Mouse (Mus musculus): ENCODE data around the gene Creg1. TPM values are rescaled to one million over a fixed set of nuclear protein-coding genes. Genes with fewer than 3 reads are reported as not detected.

Creg1 gene
- polyA plus RNA-seq, 1 experiment: not detected

DNA sequence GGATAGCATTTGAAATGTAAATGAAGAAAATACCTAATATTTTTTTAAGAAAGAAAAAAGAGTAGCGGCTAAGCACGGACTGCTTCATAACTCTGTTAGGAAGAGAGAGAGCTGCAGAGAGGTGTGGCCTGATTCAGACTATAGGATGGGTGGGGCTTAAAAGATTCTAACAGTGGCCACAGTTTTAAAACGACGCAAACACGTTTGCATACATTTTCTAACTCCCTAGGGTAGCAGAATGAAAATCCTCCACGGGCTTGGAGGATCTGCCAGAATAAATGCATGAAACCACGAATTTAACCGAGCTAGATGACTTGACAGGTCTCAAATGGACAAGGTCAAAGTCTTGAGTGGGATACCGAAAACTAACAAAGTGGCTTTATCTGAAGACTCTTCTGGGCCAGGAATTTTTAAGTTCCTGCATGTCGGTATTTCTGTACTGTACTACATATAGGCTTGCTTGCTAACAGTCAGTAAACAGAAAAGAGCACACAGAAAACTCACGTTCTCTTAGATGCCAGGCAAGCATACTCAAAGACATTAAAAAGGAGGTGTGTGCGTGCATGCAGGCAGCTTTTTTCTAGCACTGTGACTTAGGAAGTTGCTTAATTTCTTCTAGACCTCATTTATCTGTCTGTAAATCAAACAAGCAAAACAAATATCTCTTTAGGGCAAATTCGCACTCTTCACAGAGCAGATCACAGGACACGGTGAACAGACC lies 472 bp upstream of the Creg1 start:
- WGBS: 23% methylated on average over 14 of the region's 14 CpGs
- TF ChIP-seq CTCF (IDR thresholded peaks at IDR 0.05; ENCODE audit: insufficient read depth, low read depth, low read length) (no peak), POLR2A (IDR thresholded peaks at IDR 0.05; ENCODE audit: insufficient read depth, low read depth, low read length) (no peak)
- Histone ChIP-seq H3K27ac (ENCODE audit: insufficient read depth, low read depth, low read length) (no peak overlapping the region), H3K4me1 (ENCODE audit: control insufficient read depth, insufficient read depth, low read length) (peaks cover 6% of the 10 kb centered on the region; the same call in 1 of the 2 replicates), H3K4me3 (ENCODE audit: insufficient read depth, low read depth, low read length) (no peak overlapping the region)

GRCm38 (mm10) chr1:165764571-165764970 lies 1.0 kb downstream of the Creg1 start:
- no peak for TF ChIP-seq CTCF (IDR thresholded peaks at IDR 0.05; ENCODE audit: insufficient read depth, low read depth, low read length)
- TF ChIP-seq POLR2A (IDR thresholded peaks at IDR 0.05; ENCODE audit: insufficient read depth, low read depth, low read length): no peak
- WGBS: 63% methylated on average over 9 of the region's 9 CpGs
- peaks cover 6% of the 10 kb centered on the region; the same call in 1 of the 2 replicates for H3K4me1 ChIP-seq (ENCODE audit: control insufficient read depth, insufficient read depth, low read length)

DNA sequence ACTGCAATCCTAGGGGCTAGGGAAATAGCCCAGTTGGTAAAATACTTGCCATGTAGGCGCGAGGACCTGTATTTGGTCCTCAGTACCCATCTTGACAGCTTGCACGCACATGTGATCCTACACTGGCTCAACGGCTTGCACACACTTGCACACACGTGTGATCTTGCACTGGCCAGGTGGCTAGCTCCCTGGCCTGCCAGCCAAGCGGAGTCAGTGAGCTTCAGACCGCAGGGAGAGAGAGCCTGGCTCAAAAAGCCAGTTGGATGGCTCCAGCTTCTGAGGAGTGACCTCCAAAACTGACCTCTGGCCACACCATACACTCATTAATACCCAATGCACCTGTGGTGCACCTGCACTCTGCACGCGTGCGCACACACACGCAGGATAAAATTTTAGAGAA lies 1.5 kb downstream of the Creg1 start:
- 90% methylated on average over 11 of the region's 11 CpGs for WGBS
- TF ChIP-seq CTCF (IDR thresholded peaks at IDR 0.05; ENCODE audit: insufficient read depth, low read depth, low read length) (no peak), POLR2A (IDR thresholded peaks at IDR 0.05; ENCODE audit: insufficient read depth, low read depth, low read length) (no peak)
- Histone ChIP-seq H3K4me1 (ENCODE audit: control insufficient read depth, insufficient read depth, low read length) (peaks cover 6% of the 10 kb centered on the region; the same call in 1 of the 2 replicates), H3K4me3 (ENCODE audit: insufficient read depth, low read depth, low read length) (no peak overlapping the region), H3K27ac (ENCODE audit: insufficient read depth, low read depth, low read length) (no peak overlapping the region)

More at GRCm38 (mm10) chr1:165764571-165764970, 1.0 kb downstream of the Creg1 start:
- H3K27ac ChIP-seq (ENCODE audit: insufficient read depth, low read depth, low read length): no peak overlapping the region
- H3K4me3 ChIP-seq (ENCODE audit: insufficient read depth, low read depth, low read length): peak overlapping the region; percentile 69; the same call in 1 of the 2 replicates

- WGBS: 88% methylated on average over 17 of the region's 17 CpGs
- Histone ChIP-seq H3K27ac (ENCODE audit: insufficient read depth, low read depth, low read length) (no peak overlapping the region), H3K4me1 (ENCODE audit: control insufficient read depth, insufficient read depth, low read length) (peaks cover 6% of the 10 kb centered on the region; the same call in 1 of the 2 replicates), H3K4me3 (ENCODE audit: insufficient read depth, low read depth, low read length) (no peak overlapping the region)
- TF ChIP-seq CTCF (IDR thresholded peaks at IDR 0.05; ENCODE audit: insufficient read depth, low read depth, low read length) (no peak), POLR2A (IDR thresholded peaks at IDR 0.05; ENCODE audit: insufficient read depth, low read depth, low read length) (no peak)
Observed at GRCm38 (mm10) chr1:165765651-165766294, 2.2 kb downstream of the Creg1 start.

GRCm38 (mm10) chr1:165766295-165766890 lies 2.8 kb downstream of the Creg1 start:
- H3K4me3 ChIP-seq (ENCODE audit: insufficient read depth, low read depth, low read length): no peak overlapping the region
- TF ChIP-seq CTCF (IDR thresholded peaks at IDR 0.05; ENCODE audit: insufficient read depth, low read depth, low read length): no peak
- TF ChIP-seq POLR2A (IDR thresholded peaks at IDR 0.05; ENCODE audit: insufficient read depth, low read depth, low read length): no peak
- 92% methylated on average over 7 of the region's 7 CpGs for WGBS
- peaks cover 6% of the 10 kb centered on the region for H3K4me1 ChIP-seq (ENCODE audit: control insufficient read depth, insufficient read depth, low read length)
- no peak overlapping the region for H3K27ac ChIP-seq (ENCODE audit: insufficient read depth, low read depth, low read length)

DNA sequence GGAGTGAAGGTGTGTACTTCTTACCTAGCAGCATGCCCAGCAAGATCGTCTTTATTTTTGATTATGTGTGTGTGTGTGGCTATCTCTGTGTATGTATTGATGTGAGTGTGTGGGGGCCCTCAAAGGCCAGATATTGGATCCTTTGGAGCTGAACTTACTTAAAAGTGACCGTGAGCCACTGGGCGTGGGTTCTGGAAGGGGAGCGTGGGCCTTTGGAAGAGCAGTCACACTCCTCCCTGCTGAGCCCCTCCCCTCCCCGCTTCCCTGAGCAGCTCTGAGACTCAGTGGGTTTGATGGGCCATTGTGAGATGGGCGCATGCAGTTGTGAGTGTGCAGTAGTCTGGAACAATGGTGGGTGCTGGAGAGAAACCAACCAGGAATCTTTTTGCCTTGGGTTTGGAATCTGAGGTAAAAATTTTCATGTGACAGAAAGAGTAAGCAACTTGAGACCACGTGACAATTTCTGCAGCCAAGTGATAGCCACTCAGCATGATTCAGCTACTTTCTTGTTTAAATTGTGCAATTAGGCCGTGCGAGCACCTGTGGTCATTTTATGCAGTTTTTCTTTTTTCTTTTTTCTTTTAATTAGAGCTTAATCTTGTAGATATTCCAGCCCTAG lies 5.5 kb downstream of the Creg1 start:
- 87% methylated on average over 9 of the region's 9 CpGs for WGBS
- no peak overlapping the region for H3K4me3 ChIP-seq (ENCODE audit: insufficient read depth, low read depth, low read length)
- TF ChIP-seq CTCF (IDR thresholded peaks at IDR 0.05; ENCODE audit: insufficient read depth, low read depth, low read length): no peak
- TF ChIP-seq POLR2A (IDR thresholded peaks at IDR 0.05; ENCODE audit: insufficient read depth, low read depth, low read length): no peak
- peaks cover 6% of the 10 kb centered on the region for H3K4me1 ChIP-seq (ENCODE audit: control insufficient read depth, insufficient read depth, low read length)
- no peak overlapping the region for H3K27ac ChIP-seq (ENCODE audit: insufficient read depth, low read depth, low read length)

DNA sequence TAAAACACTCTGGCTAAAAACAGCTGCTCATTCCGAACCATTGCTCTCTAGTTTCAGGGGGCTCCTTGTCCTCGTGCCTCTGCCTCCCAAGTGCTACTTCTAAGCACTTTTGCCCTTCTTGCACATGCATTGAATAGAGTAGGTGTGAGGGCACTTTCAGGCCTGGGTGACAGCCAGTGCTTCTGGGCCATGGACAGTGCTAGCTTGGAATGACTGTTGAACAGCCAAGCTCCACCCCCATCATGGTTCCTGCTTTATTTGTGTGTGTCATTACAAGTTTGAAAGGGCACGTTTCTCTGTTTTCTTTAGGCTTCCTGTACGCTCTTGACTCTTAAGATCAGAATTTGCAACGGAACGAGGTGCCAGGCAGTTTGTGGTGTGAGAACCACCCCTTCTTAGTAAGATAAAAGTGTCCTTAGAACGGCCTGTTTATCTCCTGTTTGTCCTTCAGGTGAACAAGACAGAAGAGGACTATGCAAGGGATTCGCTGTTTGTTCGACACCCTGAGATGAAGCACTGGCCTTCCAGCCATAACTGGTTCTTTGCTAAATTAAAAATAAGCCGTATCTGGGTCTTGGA lies 6.7 kb downstream of the Creg1 start:
- 93% methylated on average over 10 of the region's 10 CpGs for WGBS
- Histone ChIP-seq H3K27ac (ENCODE audit: insufficient read depth, low read depth, low read length) (no peak overlapping the region), H3K4me1 (ENCODE audit: control insufficient read depth, insufficient read depth, low read length) (no peaks in the 10 kb centered on the region; the same call in 1 of the 2 replicates), H3K4me3 (ENCODE audit: insufficient read depth, low read depth, low read length) (no peak overlapping the region)
- TF ChIP-seq CTCF (IDR thresholded peaks at IDR 0.05; ENCODE audit: insufficient read depth, low read depth, low read length) (no peak), POLR2A (IDR thresholded peaks at IDR 0.05; ENCODE audit: insufficient read depth, low read depth, low read length) (no peak)

DNA sequence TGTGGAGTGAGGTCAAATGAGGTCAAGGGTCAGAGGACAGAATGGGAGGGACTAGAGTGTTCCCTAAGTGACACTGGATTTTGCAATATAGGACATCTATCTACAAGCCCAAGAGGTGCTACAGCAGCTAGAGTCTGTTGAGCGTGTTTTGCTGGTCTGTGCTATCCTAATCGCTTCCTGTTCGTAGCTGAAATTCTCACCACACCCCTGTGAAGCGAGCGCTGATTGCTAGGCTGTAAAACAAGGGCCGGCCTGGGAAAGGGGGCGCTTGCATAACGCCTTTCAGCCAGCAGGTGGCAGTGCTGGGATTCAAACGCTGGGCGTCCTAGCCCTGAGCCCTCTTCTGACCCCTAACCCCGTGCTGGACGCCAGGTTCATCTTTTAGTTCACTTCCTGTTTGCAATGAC lies 7.9 kb downstream of the Creg1 start:
- no peak overlapping the region for H3K27ac ChIP-seq (ENCODE audit: insufficient read depth, low read depth, low read length)
- TF ChIP-seq POLR2A (IDR thresholded peaks at IDR 0.05; ENCODE audit: insufficient read depth, low read depth, low read length): no peak
- peak; percentile 87 for TF ChIP-seq CTCF (IDR thresholded peaks at IDR 0.05; ENCODE audit: insufficient read depth, low read depth, low read length)
- 3% methylated on average over 12 of the region's 12 CpGs for WGBS
- H3K4me3 ChIP-seq (ENCODE audit: insufficient read depth, low read depth, low read length): no peak overlapping the region
- peaks cover 3% of the 10 kb centered on the region; the same call in 1 of the 2 replicates for H3K4me1 ChIP-seq (ENCODE audit: control insufficient read depth, insufficient read depth, low read length)
